8 mouse cellular contexts compared by ENCODE assay signal in the genomic region with DNA sequence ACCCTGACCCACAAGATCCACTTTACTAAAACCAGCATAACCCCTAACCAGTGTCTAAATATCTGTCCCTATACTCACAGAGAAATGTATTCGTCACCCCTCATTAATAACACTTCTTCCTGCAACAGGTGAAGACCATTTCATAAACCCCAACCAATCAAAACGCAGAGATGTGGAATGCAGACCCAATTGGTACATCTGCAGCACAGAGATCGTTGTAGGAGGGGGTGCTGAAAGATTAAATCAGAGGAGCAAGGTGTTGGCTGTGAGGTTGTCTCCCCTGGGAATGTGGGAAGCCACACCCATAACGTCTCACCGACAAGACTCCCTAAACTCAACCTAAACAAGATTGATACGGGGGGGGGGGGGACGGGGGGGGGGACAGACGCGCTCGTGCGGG. TPM values are rescaled to one million over a fixed set of nuclear protein-coding genes. Genes with fewer than 3 reads are reported as not detected.
A peak's percentile ranks its signal among the peaks of the same experiment; 100 is the strongest.
DNase-seq lines count a peak whose midpoint lies in the region; ATAC-seq and TF ChIP-seq lines count a peak whose summit lies in the region.
"Had no signal": no experiment of that assay in that cellular context is flagged by ENCODE, and none has a peak within 500 bp of the region (broad histone marks: within the 10 kb centered on the region; RNA-seq: fewer than 3 reads in every experiment).

No protein-coding gene starts in this region.

- H3K9ac ChIP-seq in lung, embryonic 15.5 days = no peak overlapping the region
- peak overlapping the region; percentile 69; the same call in 1 of the 2 replicates for H3K9ac ChIP-seq in forebrain, postnatal 0 days
- no peak overlapping the region for H3K9ac ChIP-seq in liver, embryonic 14.5 days (replicated peaks)
- no peak overlapping the region for H3K9ac ChIP-seq in stomach, embryonic 14.5 days (replicated peaks; ENCODE audit: low read depth, low read length)

- H3K9me3 ChIP-seq in lung, embryonic 15.5 days = no peaks in the 10 kb centered on the region
- no peaks in the 10 kb centered on the region for H3K9me3 ChIP-seq in forebrain, postnatal 0 days (ENCODE audit: low read length)
- no peaks in the 10 kb centered on the region for H3K9me3 ChIP-seq in liver, embryonic 14.5 days (ENCODE audit: control insufficient read depth, low read length)
- no peaks in the 10 kb centered on the region for H3K9me3 ChIP-seq in stomach, embryonic 14.5 days (ENCODE audit: control insufficient read depth, low read depth, low read length)

- H3K27ac ChIP-seq in lung, embryonic 15.5 days = no peak overlapping the region
- H3K27ac ChIP-seq in forebrain, postnatal 0 days (ENCODE audit: low read depth, low read length) = peak overlapping the region; percentile 51
- H3K27ac ChIP-seq in liver, embryonic 14.5 days = no peak overlapping the region
- H3K27ac ChIP-seq in stomach, embryonic 14.5 days (ENCODE audit: low read length) = no peak overlapping the region

- H3K4me3 ChIP-seq in lung, embryonic 15.5 days = no peak overlapping the region
- H3K4me3 ChIP-seq in forebrain, postnatal 0 days (ENCODE audit: low read depth, low read length) = peak overlapping the region; percentile 43
- H3K4me3 ChIP-seq in liver, embryonic 14.5 days (ENCODE audit: insufficient read depth in 1 of 2, low read depth in 2 of 2, low read length in 2 of 2) = peak overlapping the region; percentile 3 to 14; a peak in 1 of 4 replicates
- H3K4me3 ChIP-seq in stomach, embryonic 14.5 days (ENCODE audit: low read depth, low read length) = peak overlapping the region; percentile 5; the same call in 1 of the 2 replicates

- no peaks in the 10 kb centered on the region for H3K36me3 ChIP-seq in lung, embryonic 15.5 days
- H3K36me3 ChIP-seq in forebrain, postnatal 0 days (ENCODE audit: insufficient read depth) = no peaks in the 10 kb centered on the region
- no peaks in the 10 kb centered on the region for H3K36me3 ChIP-seq in liver, embryonic 14.5 days (replicated peaks; ENCODE audit: control insufficient read depth, insufficient read depth, low read depth)
- H3K36me3 ChIP-seq in stomach, embryonic 14.5 days (ENCODE audit: control insufficient read depth, insufficient read depth, low read length) = no peaks in the 10 kb centered on the region

- no peaks in the 10 kb centered on the region for H3K27me3 ChIP-seq in lung, embryonic 15.5 days
- H3K27me3 ChIP-seq in forebrain, postnatal 0 days (ENCODE audit: insufficient read depth, low read length) = no peaks in the 10 kb centered on the region
- no peaks in the 10 kb centered on the region for H3K27me3 ChIP-seq in liver, embryonic 14.5 days (ENCODE audit: control insufficient read depth, insufficient read depth, low read length)
- H3K27me3 ChIP-seq in stomach, embryonic 14.5 days (ENCODE audit: control insufficient read depth, insufficient read depth, low read length) = no peaks in the 10 kb centered on the region

- no peak for TF ChIP-seq CTCF in forebrain, postnatal 0 days (IDR thresholded peaks at IDR 0.05; ENCODE audit: low read depth)
- no peak for TF ChIP-seq CTCF in liver, embryonic 14.5 days (IDR thresholded peaks at IDR 0.05; ENCODE audit: low read depth)

- ATAC-seq in lung, embryonic 15.5 days (ENCODE audit: borderline replicate concordance, extremely low read depth, low FRiP score, low TSS enrichment) = 0 out of 2 replicates have a peak, but pooled peaks have one; percentile 9
- peak; percentile 84 for ATAC-seq in forebrain, postnatal 0 days
- peak; percentile 19 for ATAC-seq in liver, embryonic 14.5 days (ENCODE audit: insufficient read depth)
- no peak for ATAC-seq in stomach, embryonic 14.5 days (ENCODE audit: insufficient number of reproducible peaks, insufficient read depth, low FRiP score, low read depth)
- ATAC-seq in monocyte, adult 5-6 weeks (replicated peaks; ENCODE audit: insufficient number of reproducible peaks, low FRiP score, low TSS enrichment, poor library complexity, severe bottlenecking) = no peak

- no peak for DNase-seq in lung, postnatal 14 days
- peak; percentile 81 for DNase-seq in forebrain, postnatal 0 days
- no peak for DNase-seq in liver, embryonic 14.5 days (ENCODE audit: low read depth in 3 of 3, low spot score in 3 of 3)
- no peak for DNase-seq in thymus, postnatal 25 days
- DNase-seq: adrenal gland, adult 2 months had no signal

- H3K4me2 ChIP-seq in lung, embryonic 15.5 days = peak overlapping the region; percentile 52
- H3K4me2 ChIP-seq in forebrain, postnatal 0 days (ENCODE audit: low read depth) = peak overlapping the region; percentile 61
- H3K4me2 ChIP-seq in liver, embryonic 14.5 days (ENCODE audit: low read depth) = peak overlapping the region; percentile 59
- H3K4me2 ChIP-seq in stomach, embryonic 14.5 days (replicated peaks; ENCODE audit: low read depth, low read length) = peak overlapping the region; percentile 33

- no peak for TF ChIP-seq EP300 in liver, embryonic 14.5 days (IDR thresholded peaks at IDR 0.05; ENCODE audit: low read depth)

- WGBS in lung, embryonic 15.5 days = 7% methylated on average over 8 of the region's 11 CpGs
- 2% methylated on average over 11 of the region's 11 CpGs for WGBS in forebrain, postnatal 0 days
- WGBS in liver, embryonic 14.5 days (ENCODE audit: insufficient replicate concordance) = 3% methylated on average over 10 of the region's 11 CpGs
- 3% methylated on average over 10 of the region's 11 CpGs for WGBS in stomach, embryonic 14.5 days

- 0 out of 2 replicates have a peak, but pooled peaks cover 4% of the 10 kb centered on the region for H3K4me1 ChIP-seq in lung, embryonic 15.5 days
- no peaks in the 10 kb centered on the region for H3K4me1 ChIP-seq in forebrain, postnatal 0 days (ENCODE audit: insufficient read depth)
- H3K4me1 ChIP-seq in liver, embryonic 14.5 days (replicated peaks; ENCODE audit: control insufficient read depth in 2 of 2, insufficient read depth in 2 of 2, low read length in 1 of 2) = peaks cover 7 to 28% of the 10 kb centered on the region in 2 experiments
- no peaks in the 10 kb centered on the region for H3K4me1 ChIP-seq in stomach, embryonic 14.5 days (ENCODE audit: control insufficient read depth, insufficient read depth, low read length)

RNA-seq across cellular contexts. Expression of gene Asb5, which starts 20.6 kb away (rescaled TPM):
- 4.0 and 4.1 TPM in 2 replicates for polyA plus RNA-seq in lung, embryonic 15.5 days (2015; fragmentation: Nextera tagmentation; extraction: Ambion mirVana)
- total RNA-seq in forebrain, postnatal 0 days (2014; rRNA removed) = 1.8 and 2.2 TPM in 2 replicates
- polyA plus RNA-seq in forebrain, postnatal 0 days (2015; fragmentation: Nextera tagmentation; extraction: Ambion mirVana) = 8.4 and 10.2 TPM in 2 replicates
- 0.12 and 0.18 TPM in 2 replicates for polyA plus RNA-seq in liver, embryonic 14.5 days (2012; rRNA removed)
- 1.2 and 1.3 TPM in 2 replicates for polyA plus RNA-seq in liver, embryonic 14.5 days (2014; fragmentation: Nextera tagmentation; extraction: Ambion mirVana)
- 7.1 and 7.9 TPM in 2 replicates for polyA plus RNA-seq in stomach, embryonic 14.5 days (2014; fragmentation: Nextera tagmentation; extraction: Ambion mirVana)
- total RNA-seq in monocyte, adult 5-6 weeks (2017) = 0.29 TPM in 1 of 3 replicates, not detected in the others
- total RNA-seq: adrenal gland, adult 2 months had no signal

RNA-seq across cellular contexts. Expression of gene Spcs3, which starts 21.0 kb away (rescaled TPM):
- 89.4 and 93.0 TPM in 2 replicates for polyA plus RNA-seq in lung, embryonic 15.5 days (2015; fragmentation: Nextera tagmentation; extraction: Ambion mirVana)
- 39.4 and 48.5 TPM in 2 replicates for total RNA-seq in forebrain, postnatal 0 days (2014; rRNA removed)
- polyA plus RNA-seq in forebrain, postnatal 0 days (2015; fragmentation: Nextera tagmentation; extraction: Ambion mirVana) = 29.9 and 39.3 TPM in 2 replicates
- polyA plus RNA-seq in liver, embryonic 14.5 days (2012; rRNA removed) = 13.8 and 19.9 TPM in 2 replicates
- polyA plus RNA-seq in liver, embryonic 14.5 days (2014; fragmentation: Nextera tagmentation; extraction: Ambion mirVana) = 60.8 and 65.6 TPM in 2 replicates
- 74.0 and 86.9 TPM in 2 replicates for polyA plus RNA-seq in stomach, embryonic 14.5 days (2014; fragmentation: Nextera tagmentation; extraction: Ambion mirVana)
- 73.3 to 97.7 TPM (median 84.5 TPM) in 3 replicates for total RNA-seq in monocyte, adult 5-6 weeks (2017)

Comparison
In these comparisons a context has a peak if more than half of its experiments do, and no peak if none do; other contexts are left out.
1. ATAC-seq: peak in lung, embryonic 15.5 days (single experiment), forebrain, postnatal 0 days (single experiment) and liver, embryonic 14.5 days (single experiment); none in stomach, embryonic 14.5 days (single experiment) and monocyte, adult 5-6 weeks (single experiment).
2. Peak in every context shown above with its lines, with median percentiles within 50 percentile points of each other: H3K4me2 ChIP-seq.